Mouse (Mus musculus) lung, postnatal 0 days (tissue): ENCODE results near the gene Tmco1.

Experiments used
- CTCF ChIP-seq: IDR thresholded peaks from 2 replicates; pipeline ENCODE4 v1.5.1; 2016; ENCODE audit warnings: antibody characterized with exemption, mild to moderate bottlenecking
- EP300 ChIP-seq: IDR thresholded peaks from 2 replicates; pipeline ENCODE4 v1.6.1; 2016; ENCODE audit warnings: antibody characterized with exemption, mild to moderate bottlenecking, control low read depth

GRCm38 (mm10) chr1:167380223-167380622 is 72.0 kb downstream of the Tmco1 start:
- no peak for TF ChIP-seq CTCF
- no peak for TF ChIP-seq EP300
